Mouse (Mus musculus) right cerebral cortex, postnatal 4 days (tissue): ENCODE measurements around the gene Arhgap28.

Experiments used
- DNase-seq: peaks from one replicate; pipeline ENCODE4 v3.0.0-alpha.2; 2022

Gene Arhgap28

GRCm38 (mm10) chr17:67988920-67989621, 14.8 kb downstream of the Arhgap28 start:
- DNase-seq = no peak

GRCm38 (mm10) chr17:67985532-67985931, 18.4 kb downstream of the Arhgap28 start:
- no peak for DNase-seq

- no peak for DNase-seq
These were observed 23.3 kb downstream of the Arhgap28 start for GRCm38 (mm10) chr17:67980573-67980972.

DNA sequence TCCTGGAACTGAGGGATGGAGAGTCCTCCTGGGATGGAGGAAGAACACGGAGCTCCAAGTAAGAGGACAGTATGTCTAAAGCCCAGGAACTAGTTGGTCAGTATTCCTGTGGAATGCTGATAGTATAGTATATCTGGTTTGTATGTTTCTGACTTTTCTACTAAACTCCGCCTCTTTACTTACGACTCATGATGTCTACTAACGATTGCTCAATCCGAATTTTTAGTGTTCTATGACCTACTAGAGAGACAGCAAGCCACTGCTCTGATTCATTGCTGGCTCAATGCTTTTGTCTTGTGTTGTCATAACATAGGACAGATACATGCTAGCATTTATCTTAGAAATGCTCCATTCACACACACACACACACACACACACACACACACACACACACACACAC, 24.7 kb downstream of the Arhgap28 start:
- no peak for DNase-seq

DNA sequence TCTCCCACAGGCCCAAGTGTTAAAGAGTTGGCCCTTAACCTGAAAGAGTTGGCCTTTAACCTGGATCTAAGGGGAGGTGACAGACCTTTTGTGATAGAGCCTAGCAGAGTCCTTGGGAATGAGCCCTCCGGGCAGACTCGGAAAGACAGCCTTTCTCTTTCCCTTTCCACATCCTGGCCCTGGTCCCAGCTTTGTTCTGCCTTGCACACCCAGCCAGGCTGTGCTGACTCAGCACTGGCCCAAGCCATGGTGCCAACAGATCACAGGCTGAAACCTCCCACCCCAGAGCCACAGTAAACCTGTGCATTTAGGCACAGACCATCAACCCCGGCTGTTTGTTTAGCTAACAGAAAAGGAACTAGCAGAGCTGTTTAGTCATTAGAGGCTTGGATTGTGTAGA, 25.1 kb downstream of the Arhgap28 start:
- peak; percentile 32 for DNase-seq

DNA sequence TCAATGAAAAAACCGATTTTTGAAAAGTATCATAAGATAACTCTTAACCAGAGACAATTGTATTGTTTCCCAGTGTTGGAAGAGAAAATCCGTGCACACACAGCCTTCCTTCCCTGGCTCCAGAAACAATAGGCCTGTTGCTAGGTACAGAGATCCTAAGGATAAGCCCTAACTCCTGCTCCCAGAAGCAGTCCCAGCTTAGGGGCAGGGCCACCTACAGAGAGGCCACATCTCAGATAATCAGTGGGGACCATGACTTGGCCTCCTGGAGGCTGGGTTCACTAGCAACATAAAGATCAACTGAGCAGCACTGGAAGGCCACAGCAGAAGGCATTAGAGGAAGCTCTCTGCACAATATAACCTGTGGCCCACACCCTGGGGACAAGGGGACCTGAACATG, 27.5 kb downstream of the Arhgap28 start:
- DNase-seq = no peak

GRCm38 (mm10) chr17:67976027-67976426, 27.9 kb downstream of the Arhgap28 start:
- no peak for DNase-seq

GRCm38 (mm10) chr17:67974679-67975078, 29.2 kb downstream of the Arhgap28 start:
- no peak for DNase-seq

DNA sequence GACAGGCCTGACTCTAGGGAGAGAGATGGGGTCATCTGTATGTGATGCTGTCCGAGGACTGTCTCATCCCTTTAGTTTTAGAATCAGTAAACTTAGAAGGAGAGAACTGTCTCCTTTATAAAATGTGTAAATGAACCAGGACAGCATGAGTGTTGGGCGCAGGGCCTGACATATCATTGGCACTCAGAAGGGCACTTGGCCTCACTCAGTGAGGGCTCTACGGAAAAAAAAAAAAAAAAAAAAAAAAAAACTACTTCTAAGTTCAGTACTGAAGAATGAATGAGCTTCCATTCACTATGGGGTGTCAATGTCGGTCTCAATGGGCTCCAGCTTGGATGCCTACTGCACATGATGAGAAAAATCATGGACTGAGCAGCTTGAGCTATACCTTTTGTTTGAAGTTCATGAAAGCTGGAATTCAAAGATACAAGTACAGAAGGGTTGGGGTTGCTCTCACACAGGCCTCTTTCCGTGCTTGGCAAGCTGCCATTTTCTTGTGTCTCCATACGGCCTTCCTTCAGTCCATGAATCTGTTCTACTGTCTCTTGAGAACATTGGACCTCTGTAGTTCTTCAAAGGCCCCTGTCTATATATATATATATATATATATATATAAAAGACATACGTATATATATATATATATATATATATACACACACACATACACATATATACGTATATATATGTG, 36.9 kb downstream of the Arhgap28 start:
- DNase-seq = no peak

DNA sequence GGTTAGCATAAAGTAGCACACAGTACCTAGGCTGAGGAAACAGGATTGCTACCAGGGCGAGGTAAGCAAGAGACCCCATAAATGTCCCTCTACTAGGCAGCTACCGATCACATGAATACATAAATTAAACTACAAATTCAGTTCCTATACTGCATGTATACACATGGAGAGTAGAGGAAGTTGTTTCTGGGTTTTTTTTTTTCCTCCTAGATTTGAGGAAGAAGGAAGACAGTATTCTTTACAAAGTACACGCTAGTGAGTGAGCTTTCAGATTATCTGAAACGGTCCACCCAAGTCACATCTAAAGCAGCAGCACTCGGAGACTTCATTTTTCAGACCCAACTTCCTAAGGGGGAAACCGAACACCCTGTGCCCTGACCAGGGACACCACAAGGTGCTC, 41.1 kb downstream of the Arhgap28 start:
- DNase-seq = no peak

GRCm38 (mm10) chr17:67962020-67962419, 41.9 kb downstream of the Arhgap28 start:
- peak; percentile 76 for DNase-seq

- no peak for DNase-seq
These were observed 45.0 kb downstream of the Arhgap28 start for GRCm38 (mm10) chr17:67958909-67959308.

DNA sequence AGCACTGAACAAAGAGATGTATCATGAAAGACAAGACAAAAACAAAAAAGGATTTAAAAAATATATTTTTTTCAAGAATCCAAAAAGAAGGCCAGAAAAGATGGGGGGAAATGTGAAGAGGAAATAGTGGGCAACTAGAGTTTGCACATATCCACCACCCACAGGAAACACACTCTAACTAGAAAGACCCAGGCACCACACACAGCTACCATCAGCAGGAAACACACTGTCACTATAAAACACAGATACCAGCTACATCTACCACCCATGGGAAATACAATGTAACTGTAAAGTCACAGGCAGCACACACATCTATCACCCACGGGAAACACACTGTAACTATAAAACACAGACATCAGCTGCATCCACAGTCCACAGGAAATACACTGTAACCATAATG, 46.3 kb downstream of the Arhgap28 start:
- DNase-seq = no peak

DNA sequence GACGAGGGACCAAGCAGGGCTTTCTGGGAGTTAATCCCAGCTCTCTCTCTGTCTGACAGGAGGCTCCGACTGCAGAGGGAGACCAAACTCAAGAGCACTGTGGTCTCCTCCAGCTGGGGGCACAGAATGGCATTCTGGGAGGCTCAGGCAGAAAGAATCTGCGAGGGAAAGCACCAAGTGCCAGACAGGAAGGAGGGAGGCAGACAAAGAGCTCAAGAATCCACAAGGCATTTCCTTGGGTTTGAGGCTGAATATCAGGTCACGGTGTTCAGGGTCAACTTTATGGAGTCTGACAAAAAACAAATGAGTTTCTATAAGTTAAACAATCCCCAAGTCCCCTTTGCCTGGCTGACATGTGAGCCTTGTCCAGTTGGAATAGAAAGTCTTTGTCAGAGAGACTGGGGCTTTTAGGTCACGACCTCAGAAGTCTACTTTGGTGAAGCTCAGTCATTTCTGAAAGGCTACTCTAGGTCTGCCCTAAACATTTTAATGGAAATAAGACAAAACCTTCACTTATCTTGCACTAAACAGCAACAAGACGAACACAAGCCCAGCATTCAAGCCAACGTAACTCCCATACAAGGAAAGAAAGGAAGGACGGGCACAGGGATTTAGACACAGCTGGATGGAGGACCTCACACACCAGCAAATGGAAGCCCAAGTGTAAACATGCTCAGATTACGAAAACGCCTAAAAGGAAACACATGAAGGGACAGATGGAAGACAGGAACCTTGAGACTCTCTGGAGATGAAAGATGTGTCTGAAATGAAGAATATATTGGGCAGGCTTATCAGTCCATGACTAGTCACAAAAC, 47.8 kb downstream of the Arhgap28 start:
- DNase-seq = no peak

- no peak for DNase-seq
These were observed 49.0 kb downstream of the Arhgap28 start for GRCm38 (mm10) chr17:67954961-67955360.

GRCm38 (mm10) chr17:67950523-67951213, 53.3 kb downstream of the Arhgap28 start:
- no peak for DNase-seq

GRCm38 (mm10) chr17:67948601-67949000, 55.3 kb downstream of the Arhgap28 start:
- DNase-seq = no peak

GRCm38 (mm10) chr17:67945453-67945852, 58.5 kb downstream of the Arhgap28 start:
- DNase-seq = no peak

GRCm38 (mm10) chr17:67944256-67944655, 59.7 kb downstream of the Arhgap28 start:
- DNase-seq = no peak

GRCm38 (mm10) chr17:67941026-67941425, 62.9 kb downstream of the Arhgap28 start:
- DNase-seq = no peak

- DNase-seq = no peak
These were observed 66.9 kb downstream of the Arhgap28 start for GRCm38 (mm10) chr17:67937050-67937449.

DNA sequence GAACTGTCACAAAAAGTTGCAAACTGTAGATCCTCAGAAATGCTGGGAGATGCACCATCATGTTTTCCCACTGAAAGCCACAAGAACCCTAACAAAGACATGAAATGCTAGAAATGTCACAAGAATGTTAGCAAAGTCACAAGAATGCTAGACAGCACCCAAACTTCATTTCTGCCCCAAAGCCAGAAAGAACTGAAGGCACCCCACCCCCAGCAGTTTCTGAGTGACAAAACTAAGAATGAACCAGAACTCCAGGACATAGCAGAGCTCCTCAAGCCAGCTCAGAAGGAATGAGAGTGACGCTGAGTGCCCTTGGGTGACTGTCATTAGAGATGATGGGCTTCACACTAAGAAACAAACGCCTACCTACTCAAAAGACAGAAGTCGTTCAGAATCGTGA, 68.4 kb downstream of the Arhgap28 start:
- no peak for DNase-seq

- no peak for DNase-seq
These were observed 72.5 kb downstream of the Arhgap28 start for GRCm38 (mm10) chr17:67931396-67931795.
